Mouse (Mus musculus) testis, postnatal 10 days (tissue): ENCODE data around the gene Pkd1.

Experiments
- DNase-seq: peaks from one replicate; pipeline ENCODE4 v3.0.0; 2021; ENCODE audit warnings: low spot score

Pkd1 gene

GRCm38 (mm10) chr17:24565792-24566191 lies 16.2 kb downstream of the Pkd1 start:
- DNase-seq: no peak

- peak; percentile 60 for DNase-seq
Measured at GRCm38 (mm10) chr17:24567034-24567779, 17.6 kb downstream of the Pkd1 start.

- DNase-seq: no peak
Measured at GRCm38 (mm10) chr17:24569837-24570236, 20.2 kb downstream of the Pkd1 start.

- DNase-seq: no peak
Measured at GRCm38 (mm10) chr17:24572651-24573245, 23.1 kb downstream of the Pkd1 start.

- DNase-seq: no peak
Measured at GRCm38 (mm10) chr17:24573811-24574210, 24.2 kb downstream of the Pkd1 start.

GRCm38 (mm10) chr17:24579532-24579931 lies 29.9 kb downstream of the Pkd1 start:
- DNase-seq: no peak

- DNase-seq: no peak
Measured at GRCm38 (mm10) chr17:24580287-24580686, 30.7 kb downstream of the Pkd1 start.

- no peak for DNase-seq
Measured at GRCm38 (mm10) chr17:24583599-24584460, 34.2 kb downstream of the Pkd1 start.

- DNase-seq: no peak
Measured at GRCm38 (mm10) chr17:24584520-24584919, 34.9 kb downstream of the Pkd1 start.

- DNase-seq: no peak
Measured at GRCm38 (mm10) chr17:24586532-24586931, 36.9 kb downstream of the Pkd1 start.

- DNase-seq: no peak
Measured at GRCm38 (mm10) chr17:24590943-24591342, 41.3 kb downstream of the Pkd1 start.

GRCm38 (mm10) chr17:24591695-24592094 lies 42.1 kb downstream of the Pkd1 start:
- DNase-seq: no peak

GRCm38 (mm10) chr17:24593248-24593647 lies 43.6 kb downstream of the Pkd1 start:
- DNase-seq: no peak

- peak; percentile 52 for DNase-seq
Measured at GRCm38 (mm10) chr17:24593992-24594890, 44.6 kb downstream of the Pkd1 start.

- peak; percentile 59 for DNase-seq
Measured at GRCm38 (mm10) chr17:24595126-24596072, 45.8 kb downstream of the Pkd1 start.

- no peak for DNase-seq
Measured at GRCm38 (mm10) chr17:24596073-24596466, 46.4 kb downstream of the Pkd1 start.

- DNase-seq: no peak
Measured at GRCm38 (mm10) chr17:24596471-24597183, 47.0 kb downstream of the Pkd1 start.

GRCm38 (mm10) chr17:24597989-24598388 lies 48.4 kb downstream of the Pkd1 start:
- DNase-seq: no peak

GRCm38 (mm10) chr17:24600502-24600901 lies 50.9 kb downstream of the Pkd1 start:
- no peak for DNase-seq

GRCm38 (mm10) chr17:24603961-24604360 lies 54.3 kb downstream of the Pkd1 start:
- no peak for DNase-seq
